Mouse (Mus musculus) cerebellum, adult 11 months (tissue): ENCODE data around the gene Foxp1.
A peak's percentile ranks its signal among the peaks of the same experiment; 100 is the strongest.

Experiments used
- DNase-seq: peaks from one replicate; pipeline ENCODE4 v3.0.0; 2022

Gene Foxp1

GRCm38 (mm10) chr6:99522359-99523108 lies at the start of gene Foxp1:
TSS of gene Foxp1 (minus strand) at chr6:99522721.
- DNase-seq = peak; percentile 76

- no peak for DNase-seq
Observed at GRCm38 (mm10) chr6:99572071-99572470, 49.5 kb upstream of the Foxp1 start.

- DNase-seq = no peak
Observed at GRCm38 (mm10) chr6:99566921-99567320, 44.4 kb upstream of the Foxp1 start.

GRCm38 (mm10) chr6:99564766-99565165 lies 42.2 kb upstream of the Foxp1 start:
- DNase-seq = no peak

- no peak for DNase-seq
Observed at GRCm38 (mm10) chr6:99556950-99557349, 34.4 kb upstream of the Foxp1 start.

GRCm38 (mm10) chr6:99552816-99553215 lies 30.3 kb upstream of the Foxp1 start:
- DNase-seq = no peak

GRCm38 (mm10) chr6:99546416-99546815 lies 23.9 kb upstream of the Foxp1 start:
- DNase-seq = no peak

- DNase-seq = no peak
Observed at GRCm38 (mm10) chr6:99545437-99545836, 22.9 kb upstream of the Foxp1 start.

- DNase-seq = no peak
Observed at GRCm38 (mm10) chr6:99541105-99541504, 18.6 kb upstream of the Foxp1 start.

- DNase-seq = no peak
Observed at GRCm38 (mm10) chr6:99540653-99541052, 18.1 kb upstream of the Foxp1 start.

- DNase-seq = no peak
Observed at GRCm38 (mm10) chr6:99540146-99540545, 17.6 kb upstream of the Foxp1 start.

GRCm38 (mm10) chr6:99538194-99538941 lies 15.8 kb upstream of the Foxp1 start:
- DNase-seq = no peak

- peak; percentile 25 for DNase-seq
Observed at GRCm38 (mm10) chr6:99534211-99534745, 11.8 kb upstream of the Foxp1 start.

- DNase-seq = no peak
Observed at GRCm38 (mm10) chr6:99532458-99532857, 9.9 kb upstream of the Foxp1 start.

- no peak for DNase-seq
Observed at GRCm38 (mm10) chr6:99528972-99529371, 6.5 kb upstream of the Foxp1 start.

- no peak for DNase-seq
Observed at GRCm38 (mm10) chr6:99527457-99528105, 5.1 kb upstream of the Foxp1 start.

GRCm38 (mm10) chr6:99525351-99525750 lies 2.8 kb upstream of the Foxp1 start:
- DNase-seq = peak; percentile 11

- no peak for DNase-seq
Observed at GRCm38 (mm10) chr6:99523679-99524370, 1.3 kb upstream of the Foxp1 start.

GRCm38 (mm10) chr6:99523109-99523632 lies 650 bp upstream of the Foxp1 start:
- peak; percentile 60 for DNase-seq

GRCm38 (mm10) chr6:99521641-99522358 lies 721 bp downstream of the Foxp1 start:
- DNase-seq = peak; percentile 38

- DNase-seq = peak; percentile 32
Observed at GRCm38 (mm10) chr6:99521038-99521640, 1.4 kb downstream of the Foxp1 start.
